Mouse (Mus musculus) heart, adult 9 months (tissue): ENCODE results near the gene Efcab12.
"Not testable (repeated sequence)": the region's sequence is repeated elsewhere in the genome, so short reads cannot be mapped to it uniquely, and the experiment has no call there.

Source experiments
- DNase-seq, 2 experiments: peaks; one replicate each; pipeline ENCODE4 v3.0.0; 2022; ENCODE audit warnings: low spot score in 2 of 2

Efcab12 gene

GRCm38 (mm10) chr6:115838161-115838597 is at the start of gene Efcab12:
Efcab12 (minus strand) TSS chr6:115838412.
- peak; percentile 59 to 74 for DNase-seq

GRCm38 (mm10) chr6:115886894-115887293 is 48.7 kb upstream of the Efcab12 start:
- DNase-seq, result no peak

- no peak for DNase-seq
Observed at GRCm38 (mm10) chr6:115884018-115884417, 45.8 kb upstream of the Efcab12 start.

- DNase-seq, result peak; percentile 48 to 62
Observed at GRCm38 (mm10) chr6:115880751-115881150, 42.5 kb upstream of the Efcab12 start.

DNA sequence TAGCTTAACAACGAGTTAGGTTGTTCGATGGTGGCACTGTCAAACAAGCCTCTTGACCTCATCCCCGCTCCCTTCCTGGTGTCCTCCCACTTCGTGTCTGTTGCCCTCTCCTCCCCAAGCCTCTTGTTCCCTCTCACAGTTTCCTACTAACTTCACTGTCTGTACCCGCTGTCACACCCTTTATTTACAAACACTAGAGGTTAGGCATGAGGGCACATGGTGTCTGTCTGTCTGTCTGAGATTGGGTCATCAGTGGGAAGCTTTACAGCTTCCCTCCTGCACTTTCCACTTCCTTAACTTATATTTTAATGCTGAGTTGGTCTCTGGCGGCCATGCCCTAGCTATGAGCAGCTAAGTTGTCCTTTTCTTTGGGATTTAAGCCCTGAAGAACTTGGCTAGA is 41.5 kb upstream of the Efcab12 start:
- no peak for DNase-seq

GRCm38 (mm10) chr6:115878694-115879093 is 40.5 kb upstream of the Efcab12 start:
- no peak for DNase-seq

DNA sequence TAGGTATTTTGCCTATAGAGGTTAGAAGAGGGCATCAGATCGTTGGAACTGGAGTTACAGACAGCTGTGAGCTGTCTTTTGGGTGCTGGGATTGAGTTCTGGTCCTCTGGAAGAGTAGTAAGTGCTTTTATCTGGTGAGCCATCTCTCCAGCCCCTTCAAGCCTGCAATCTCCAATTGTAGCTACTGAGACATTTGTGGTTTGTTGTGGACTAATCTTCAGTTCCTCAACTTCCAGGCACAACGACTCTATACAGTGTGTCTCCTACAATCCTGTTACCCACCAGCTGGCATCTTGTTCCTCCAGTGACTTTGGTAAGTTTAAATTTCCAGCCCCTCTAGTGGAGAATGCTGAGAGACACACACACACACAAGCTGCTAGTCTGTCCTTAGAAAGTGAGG is 39.0 kb upstream of the Efcab12 start:
- DNase-seq, result no peak

DNA sequence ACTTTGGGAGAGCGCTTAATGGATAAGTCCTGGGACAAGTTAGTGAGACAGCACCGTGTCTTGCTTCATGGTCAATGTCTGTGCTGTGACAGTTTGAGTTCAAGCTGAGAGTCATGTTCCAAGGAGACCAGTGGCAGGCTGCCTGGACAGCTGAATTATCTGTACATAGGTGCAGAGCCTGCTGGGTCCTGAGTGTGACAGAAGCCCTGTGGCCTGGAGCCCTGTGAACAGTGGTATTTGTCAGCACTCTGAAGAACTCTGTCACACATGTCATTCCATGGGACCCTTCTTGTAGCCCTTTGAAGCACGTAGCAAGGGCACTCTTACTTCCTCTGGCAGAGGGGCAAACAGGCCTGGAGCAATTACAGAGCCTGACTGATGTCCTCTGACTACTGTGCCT is 33.1 kb upstream of the Efcab12 start:
- DNase-seq, result not testable (repeated sequence)

GRCm38 (mm10) chr6:115867157-115867556 is 28.9 kb upstream of the Efcab12 start:
- DNase-seq, result not testable (repeated sequence)

GRCm38 (mm10) chr6:115865246-115865645 is 27.0 kb upstream of the Efcab12 start:
- no peak for DNase-seq

- DNase-seq, result no peak
Observed at GRCm38 (mm10) chr6:115863340-115863841, 25.2 kb upstream of the Efcab12 start.

GRCm38 (mm10) chr6:115860027-115860556 is 21.9 kb upstream of the Efcab12 start:
- DNase-seq, result no peak

DNA sequence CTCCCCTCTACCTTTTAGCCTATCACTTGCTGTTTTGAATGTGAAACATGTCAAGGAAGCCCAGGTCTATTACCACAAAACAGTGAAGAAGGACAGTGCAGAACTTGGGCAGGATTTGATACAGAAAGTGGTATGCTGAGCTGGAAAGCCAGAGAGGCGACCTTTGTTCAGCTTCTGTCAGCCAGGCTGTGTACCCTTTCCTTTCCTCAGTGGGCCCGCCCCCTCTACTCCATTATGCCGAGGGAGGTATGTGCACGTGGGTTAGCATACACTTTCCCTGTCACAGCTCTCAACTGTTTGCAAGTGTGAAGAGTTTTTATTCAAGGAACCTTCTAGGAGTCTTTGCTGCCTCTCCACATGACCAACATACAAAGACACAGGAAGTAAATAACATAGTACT is 21.0 kb upstream of the Efcab12 start:
- no peak for DNase-seq

GRCm38 (mm10) chr6:115856361-115856745 is 18.1 kb upstream of the Efcab12 start:
- no peak for DNase-seq

GRCm38 (mm10) chr6:115855733-115856360 is 17.6 kb upstream of the Efcab12 start:
- DNase-seq, result no peak

DNA sequence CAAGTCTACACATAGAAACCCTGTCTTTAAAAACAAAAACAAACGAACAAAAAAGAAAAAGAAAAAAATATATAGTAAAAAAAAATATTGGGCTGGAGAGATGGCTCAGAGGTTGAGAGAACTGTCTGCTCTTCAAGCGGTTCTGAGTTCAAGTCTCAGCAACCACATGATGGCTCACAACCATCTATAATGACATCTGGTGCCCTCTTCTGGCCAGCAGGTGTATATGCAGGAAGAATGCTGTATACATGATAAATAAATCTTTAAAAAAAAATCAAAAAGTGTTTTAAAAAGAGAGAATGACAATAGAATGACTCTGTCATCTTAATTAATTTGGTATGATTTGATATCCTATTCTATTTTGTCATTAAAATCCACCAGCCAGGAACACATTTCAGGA is 16.2 kb upstream of the Efcab12 start:
- no peak for DNase-seq

DNA sequence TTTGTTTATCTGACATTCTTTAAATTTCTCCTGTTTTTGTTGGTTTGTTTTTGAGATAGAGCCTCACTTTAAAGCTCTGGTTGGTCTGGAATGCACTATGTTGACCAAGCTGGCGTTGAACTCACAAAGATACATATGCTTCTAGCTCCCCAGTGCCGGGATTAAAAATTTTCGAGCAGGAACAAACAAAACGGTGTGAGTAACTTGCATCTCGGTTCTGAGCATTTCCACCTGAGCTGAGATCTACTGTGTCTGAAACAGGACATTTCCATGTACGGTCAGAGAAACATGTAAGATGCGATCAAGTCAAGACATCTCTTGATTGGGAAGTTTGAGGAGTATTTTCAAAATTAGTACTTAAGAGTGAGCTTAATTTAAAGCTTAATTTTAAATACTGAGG is 15.8 kb upstream of the Efcab12 start:
- no peak for DNase-seq

GRCm38 (mm10) chr6:115853091-115853813 is 15.0 kb upstream of the Efcab12 start, which contains the start of the genes Mbd4 and Ift122:
Mbd4 (minus strand) TSS chr6:115853371.
Ift122 (plus strand) TSS chr6:115853470.
- peak; percentile 98 to 99 for DNase-seq

DNA sequence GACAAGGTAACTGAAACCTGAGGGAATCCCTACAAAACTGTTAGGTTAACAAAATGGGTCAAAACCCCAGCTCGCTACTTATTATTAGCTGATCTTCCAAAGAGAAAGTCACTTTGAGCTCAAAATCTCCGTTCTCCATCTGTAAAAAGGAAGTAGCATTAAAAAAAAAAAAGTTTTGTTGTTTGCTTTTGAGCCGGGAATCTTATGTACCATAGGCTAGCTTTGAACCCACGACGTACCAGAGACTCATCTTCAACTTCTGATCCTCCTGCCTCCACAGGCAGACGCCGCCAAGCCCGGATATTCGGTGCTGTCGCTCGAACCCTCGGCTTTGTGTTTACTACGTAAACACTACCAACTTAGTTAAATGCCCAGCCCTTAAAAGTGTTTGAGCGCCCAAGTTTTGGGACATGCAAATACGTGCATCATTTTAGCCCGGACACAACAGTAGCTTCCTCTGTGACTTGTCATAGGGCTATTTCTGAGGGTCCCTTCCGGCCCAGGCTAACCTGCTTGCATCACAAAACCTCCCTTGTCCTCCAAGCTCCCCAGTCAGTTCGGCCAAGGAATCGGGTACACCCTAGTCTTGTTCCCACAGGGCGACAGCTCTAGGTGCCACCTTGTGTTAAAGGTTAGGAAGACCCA is 14.4 kb upstream of the Efcab12 start:
- DNase-seq, result no peak

DNA sequence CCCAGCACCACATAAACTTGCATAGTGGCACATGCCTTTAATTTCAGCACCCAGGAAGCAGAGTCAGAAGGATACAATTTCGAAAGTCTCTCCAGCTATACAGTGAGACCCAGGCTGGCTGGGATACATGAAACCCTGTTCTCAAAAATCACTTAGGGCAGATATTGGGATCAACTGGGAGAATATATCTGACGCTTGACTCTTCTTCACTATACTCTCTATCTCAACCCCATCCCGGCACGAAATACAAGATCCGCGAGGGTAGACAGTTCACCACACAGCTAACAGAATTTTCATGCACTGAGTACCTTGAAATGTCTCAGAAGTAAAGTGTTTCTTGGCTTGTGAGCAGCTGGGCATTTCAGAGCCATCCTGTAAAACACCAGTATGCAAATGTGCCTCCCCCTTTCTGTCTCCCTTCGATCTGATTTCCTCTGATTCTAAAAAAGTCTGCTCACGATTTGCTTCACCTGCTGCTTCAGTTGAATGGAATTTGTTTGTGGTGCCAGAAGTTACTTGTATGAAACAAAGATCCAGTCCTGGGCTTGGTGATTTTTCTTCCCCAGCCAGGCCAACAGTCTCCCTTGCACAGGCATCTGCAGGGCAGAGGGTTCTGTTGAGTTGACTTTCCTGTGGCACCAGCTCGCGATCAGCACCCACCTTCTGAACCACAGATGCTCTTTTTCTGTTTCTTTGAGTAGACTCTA is 10.5 kb upstream of the Efcab12 start:
- DNase-seq, result no peak

GRCm38 (mm10) chr6:115846640-115847411 is 8.6 kb upstream of the Efcab12 start:
- peak; percentile 41 to 59 for DNase-seq
